8 mouse cellular contexts compared by ENCODE assay signal in genomic region chr4:95161670-95162020, GRCm38 (mm10).
DNase-seq lines count a peak whose midpoint lies in the region; ATAC-seq and TF ChIP-seq lines count a peak whose summit lies in the region.

No protein-coding gene starts in this region.

- ATAC-seq in embryonic facial prominence, embryonic 14.5 days (ENCODE audit: low read depth) = no peak; the same call in 1 of the 2 replicates
- ATAC-seq in limb, embryonic 11.5 days (ENCODE audit: insufficient number of reproducible peaks, low FRiP score, low TSS enrichment, low read depth) = peak; percentile 36; the same call in 1 of the 2 replicates
- ATAC-seq in neural tube, embryonic 14.5 days (ENCODE audit: low read depth) = peak; percentile 11

- intact Hi-C loops in left cerebral cortex, adult 2 months (cut with DNase I) = loop anchor here (1.0 kb wide), 1 partner anchor 108 kb away; no protein-coding TSS in a partner anchor
- intact Hi-C loops in left cerebral cortex, postnatal 4 days (cut with DNase I) = no loop called here
- intact Hi-C loops in left cerebral cortex, postnatal 25 days (cut with DNase I) = loop anchor here (1.0 to 2.0 kb wide), 2 partner anchors 57 to 108 kb away; no protein-coding TSS in a partner anchor

- peak overlapping the region; percentile 55 for H3K4me3 ChIP-seq in left cerebral cortex, adult 2 months
- peak overlapping the region; percentile 52 for H3K4me3 ChIP-seq in embryonic facial prominence, embryonic 14.5 days (ENCODE audit: low read depth, low read length)
- peak overlapping the region; percentile 39 for H3K4me3 ChIP-seq in limb, embryonic 11.5 days (ENCODE audit: low read depth, low read length)
- peak overlapping the region; percentile 47 for H3K4me3 ChIP-seq in neural tube, embryonic 14.5 days (ENCODE audit: low read depth, low read length)

- H3K27me3 ChIP-seq in embryonic facial prominence, embryonic 14.5 days (replicated peaks; ENCODE audit: control insufficient read depth, insufficient read depth, low read length) = no peaks in the 10 kb centered on the region
- H3K27me3 ChIP-seq in limb, embryonic 11.5 days (ENCODE audit: control insufficient read depth, insufficient read depth, low read length) = no peaks in the 10 kb centered on the region
- H3K27me3 ChIP-seq in neural tube, embryonic 14.5 days (ENCODE audit: control insufficient read depth, insufficient read depth, low read length) = no peaks in the 10 kb centered on the region

- no peak for DNase-seq in left cerebral cortex, adult 2 months (ENCODE audit: extremely low spot score in 1 of 2, low spot score in 2 of 2)
- DNase-seq in left cerebral cortex, postnatal 4 days = no peak
- no peak for DNase-seq in embryonic facial prominence, embryonic 14.5 days (ENCODE audit: low spot score)
- DNase-seq in limb, embryonic 11.5 days (ENCODE audit: low spot score) = no peak
- no peak for DNase-seq in right cerebral cortex, postnatal 14 days
- DNase-seq in cerebellum, adult 9-11 months = no peak
- DNase-seq in left cerebral cortex, postnatal 25 days (ENCODE audit: low spot score in 2 of 2) = no peak

- TF ChIP-seq CTCF in left cerebral cortex, adult 2 months (IDR thresholded peaks at IDR 0.05) = no peak

- peaks cover 9% of the 10 kb centered on the region; the same call in 1 of the 2 replicates for H3K4me1 ChIP-seq in embryonic facial prominence, embryonic 14.5 days (ENCODE audit: control insufficient read depth, insufficient read depth, low read length)
- H3K4me1 ChIP-seq in limb, embryonic 11.5 days (ENCODE audit: control insufficient read depth, insufficient read depth, low read length) = 0 out of 2 replicates have a peak, but pooled peaks cover 2% of the 10 kb centered on the region
- peaks cover 3% of the 10 kb centered on the region; the same call in 1 of the 2 replicates for H3K4me1 ChIP-seq in neural tube, embryonic 14.5 days (ENCODE audit: control insufficient read depth, insufficient read depth, low read length)

- H3K9me3 ChIP-seq in embryonic facial prominence, embryonic 14.5 days (ENCODE audit: control insufficient read depth, low read length) = no peaks in the 10 kb centered on the region
- no peaks in the 10 kb centered on the region for H3K9me3 ChIP-seq in limb, embryonic 11.5 days (ENCODE audit: control insufficient read depth, low read length)
- H3K9me3 ChIP-seq in neural tube, embryonic 14.5 days (ENCODE audit: control insufficient read depth, low read length) = no peaks in the 10 kb centered on the region

- WGBS in embryonic facial prominence, embryonic 14.5 days = 20% methylated on average over 7 of the region's 7 CpGs
- WGBS in limb, embryonic 11.5 days = 23% methylated on average over 7 of the region's 7 CpGs
- WGBS in neural tube, embryonic 14.5 days = 15% methylated on average over 7 of the region's 7 CpGs

- peak overlapping the region; percentile 73 for H3K4me2 ChIP-seq in embryonic facial prominence, embryonic 14.5 days (ENCODE audit: low read depth, low read length)
- H3K4me2 ChIP-seq in limb, embryonic 11.5 days (ENCODE audit: low read depth, severe bottlenecking) = peak overlapping the region; percentile 76
- H3K4me2 ChIP-seq in neural tube, embryonic 14.5 days (ENCODE audit: low read depth, low read length) = peak overlapping the region; percentile 59

- no peaks in the 10 kb centered on the region for H3K36me3 ChIP-seq in embryonic facial prominence, embryonic 14.5 days (ENCODE audit: control insufficient read depth, insufficient read depth, low read length)
- no peaks in the 10 kb centered on the region for H3K36me3 ChIP-seq in limb, embryonic 11.5 days (ENCODE audit: control insufficient read depth, insufficient read depth, low read length)
- H3K36me3 ChIP-seq in neural tube, embryonic 14.5 days (ENCODE audit: control insufficient read depth, insufficient read depth, low read length) = no peaks in the 10 kb centered on the region

- H3K9ac ChIP-seq in embryonic facial prominence, embryonic 14.5 days (ENCODE audit: low read depth, low read length) = peak overlapping the region; percentile 81
- H3K9ac ChIP-seq in limb, embryonic 11.5 days (ENCODE audit: low read length) = peak overlapping the region; percentile 72
- H3K9ac ChIP-seq in neural tube, embryonic 14.5 days (replicated peaks; ENCODE audit: low read depth, low read length) = peak overlapping the region; percentile 63

- peak overlapping the region; percentile 79 for H3K27ac ChIP-seq in left cerebral cortex, adult 2 months
- H3K27ac ChIP-seq in embryonic facial prominence, embryonic 14.5 days (replicated peaks; ENCODE audit: low read depth, low read length) = peak overlapping the region; percentile 92
- peak overlapping the region; percentile 81 for H3K27ac ChIP-seq in limb, embryonic 11.5 days (replicated peaks; ENCODE audit: low read depth, low read length)
- peak overlapping the region; percentile 81 for H3K27ac ChIP-seq in neural tube, embryonic 14.5 days (ENCODE audit: low read depth, low read length)
